Comparison of ENCODE assay signal across 9 mouse cellular contexts in genomic region chr12:25310293-25310946, GRCm38 (mm10).
DNase-seq lines count a peak whose midpoint lies in the region; ATAC-seq lines count a peak whose summit lies in the region.
"Had no signal": no experiment of that assay in that cellular context is flagged by ENCODE, and none has a peak within 500 bp of the region (broad histone marks: within the 10 kb centered on the region; RNA-seq: fewer than 3 reads in every experiment).

No protein-coding gene starts in this region.

- WGBS in hindbrain, embryonic 12.5 days = 73% methylated on average over 6 of the region's 6 CpGs

- H3K27ac ChIP-seq in hindbrain, embryonic 12.5 days = no peak overlapping the region

- no peaks in the 10 kb centered on the region for H3K36me3 ChIP-seq in hindbrain, embryonic 12.5 days

- intact Hi-C loops in gastrocnemius, postnatal 36 days (cut with DNase I) = no loop called here

- peak; percentile 49 for DNase-seq in gastrocnemius, adult 18-20 months (ENCODE audit: low spot score)
- no peak for DNase-seq in gastrocnemius, postnatal 36 days
- peak; percentile 73 for DNase-seq in 3T3-L1 (ENCODE audit: low read depth, low spot score)
- DNase-seq in embryo, embryonic 10 days (ENCODE audit: low spot score) = peak; percentile 39
- DNase-seq in kidney, postnatal 36 days = peak; percentile 46 to 66
- no peak for DNase-seq in thymus, postnatal 14 days
- DNase-seq in layer of hippocampus, adult 8-10 months (ENCODE audit: low spot score in 2 of 2) = no peak
- DNase-seq: right cerebral cortex, postnatal 25 days had no signal

- no peak overlapping the region for H3K4me3 ChIP-seq in hindbrain, embryonic 12.5 days

- no peaks in the 10 kb centered on the region for H3K27me3 ChIP-seq in hindbrain, embryonic 12.5 days

- no peak overlapping the region for H3K9ac ChIP-seq in hindbrain, embryonic 12.5 days

- no peaks in the 10 kb centered on the region for H3K4me1 ChIP-seq in hindbrain, embryonic 12.5 days

- no peaks in the 10 kb centered on the region for H3K9me3 ChIP-seq in hindbrain, embryonic 12.5 days (replicated peaks)

- ATAC-seq in hindbrain, embryonic 12.5 days (ENCODE audit: low FRiP score) = no peak

- no peak overlapping the region for H3K4me2 ChIP-seq in hindbrain, embryonic 12.5 days (replicated peaks)

Comparison
In these comparisons a context has a peak if more than half of its experiments do, and no peak if none do; other contexts are left out.
1. DNase-seq: peak in gastrocnemius, adult 18-20 months (single experiment), 3T3-L1 (single experiment), embryo, embryonic 10 days (single experiment) and kidney, postnatal 36 days (2 of 2); none in gastrocnemius, postnatal 36 days (0 of 2), thymus, postnatal 14 days (single experiment) and layer of hippocampus, adult 8-10 months (0 of 2).